Mouse (Mus musculus) cerebellum, postnatal 25 days (tissue): ENCODE results near the gene Mgmt.

Source experiments
- DNase-seq, 2 experiments: peaks; one replicate each; pipeline ENCODE4 v3.0.0; 2021; ENCODE audit warnings: mixed read lengths in 2 of 2

Gene Mgmt

DNA sequence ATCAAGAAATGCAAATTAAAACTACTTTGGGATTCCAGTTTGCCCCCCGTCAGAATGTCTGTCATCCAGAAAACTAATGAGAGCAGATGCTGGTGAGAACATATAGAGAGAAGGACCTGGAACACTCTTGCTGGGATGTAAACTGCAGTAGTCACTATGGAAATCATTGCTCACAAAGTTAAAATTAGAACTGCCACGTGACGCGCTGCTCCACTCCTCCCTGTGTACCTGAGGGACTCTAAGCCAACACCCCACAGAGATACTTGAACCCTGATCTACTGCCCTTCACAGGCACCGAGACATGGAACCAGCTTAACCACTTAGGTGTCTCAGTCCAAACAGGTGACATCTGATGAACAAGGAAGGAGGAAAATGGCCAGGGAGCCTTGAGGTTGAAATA is 171.0 kb downstream of the Mgmt start:
- no peak for DNase-seq

DNA sequence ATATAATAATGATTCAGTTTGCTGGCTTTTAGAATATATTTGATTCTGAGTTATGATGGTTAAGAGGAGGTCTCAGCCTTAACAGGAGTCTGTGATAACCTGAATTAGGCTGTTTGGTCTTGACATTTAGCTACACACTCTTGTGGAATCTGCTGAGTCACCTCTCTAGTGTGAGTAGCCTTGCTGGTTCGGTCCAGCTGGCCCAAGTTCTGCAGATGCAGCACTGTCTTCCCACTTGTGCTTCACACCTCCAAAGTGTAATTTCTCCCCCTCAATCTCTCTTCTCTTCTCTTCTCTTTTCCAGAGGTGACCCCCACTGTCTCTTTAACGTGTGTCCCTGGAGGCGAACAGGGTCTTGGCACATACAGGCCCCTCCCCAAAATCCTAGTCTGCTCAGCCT is 171.8 kb downstream of the Mgmt start:
- DNase-seq, result no peak

DNA sequence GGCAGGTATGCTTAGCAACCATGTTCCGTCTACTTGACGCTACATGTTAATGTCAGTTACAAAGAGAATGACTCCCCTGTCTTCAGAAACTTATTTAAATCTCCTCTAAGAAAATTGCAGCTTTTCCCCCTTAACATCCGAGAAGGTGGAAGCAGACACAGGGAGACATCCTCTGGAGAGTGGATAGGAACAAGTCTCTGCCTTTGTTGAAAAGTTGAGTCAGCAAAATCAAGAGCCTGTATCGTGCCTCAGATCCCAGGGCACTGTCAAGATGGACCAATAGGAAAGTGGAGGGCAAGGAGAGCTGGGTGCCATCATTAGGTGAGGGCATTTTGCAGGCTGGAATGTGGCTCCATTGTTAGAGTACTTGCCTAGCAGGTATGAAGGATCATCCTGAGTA is 172.6 kb downstream of the Mgmt start:
- no peak for DNase-seq

DNA sequence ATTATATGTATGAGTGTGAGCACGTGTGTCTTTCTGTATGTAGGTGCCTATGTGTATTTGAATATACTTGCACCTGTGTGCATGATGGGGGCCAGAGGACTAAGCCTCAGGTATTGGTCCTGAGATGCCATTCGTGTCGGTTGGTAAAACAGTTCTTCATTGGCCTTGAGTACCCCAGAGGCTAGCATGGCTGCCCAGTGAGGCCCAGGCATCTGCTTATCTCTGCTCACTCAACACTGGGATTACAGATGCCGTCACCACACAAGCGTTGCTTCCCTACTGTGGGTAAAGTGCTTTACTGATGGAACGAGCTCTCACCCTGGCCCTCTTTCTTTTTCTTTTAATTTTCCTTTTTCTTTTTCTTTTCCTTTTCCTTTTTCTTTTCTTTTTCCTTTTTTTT is 173.3 kb downstream of the Mgmt start:
- DNase-seq, result no peak

DNA sequence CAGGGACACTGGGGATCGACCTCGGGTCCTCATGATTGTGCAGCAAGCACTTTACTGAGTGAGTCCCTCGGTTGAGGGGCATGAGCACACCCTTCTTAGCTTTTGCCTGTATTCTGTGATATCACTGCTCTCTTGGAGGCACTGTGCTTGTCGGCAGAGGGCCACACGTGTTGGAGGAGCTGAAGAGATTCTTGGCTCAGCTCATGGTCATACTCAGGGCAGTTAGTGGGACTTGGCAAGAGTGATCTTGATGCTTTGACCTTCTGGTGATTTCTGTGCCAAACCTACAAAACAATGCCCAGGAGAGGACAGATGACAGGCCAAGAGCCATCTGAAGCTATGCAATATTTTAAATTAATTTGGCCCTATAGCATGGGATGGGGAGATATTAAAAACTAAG is 174.4 kb downstream of the Mgmt start:
- DNase-seq, result no peak

DNA sequence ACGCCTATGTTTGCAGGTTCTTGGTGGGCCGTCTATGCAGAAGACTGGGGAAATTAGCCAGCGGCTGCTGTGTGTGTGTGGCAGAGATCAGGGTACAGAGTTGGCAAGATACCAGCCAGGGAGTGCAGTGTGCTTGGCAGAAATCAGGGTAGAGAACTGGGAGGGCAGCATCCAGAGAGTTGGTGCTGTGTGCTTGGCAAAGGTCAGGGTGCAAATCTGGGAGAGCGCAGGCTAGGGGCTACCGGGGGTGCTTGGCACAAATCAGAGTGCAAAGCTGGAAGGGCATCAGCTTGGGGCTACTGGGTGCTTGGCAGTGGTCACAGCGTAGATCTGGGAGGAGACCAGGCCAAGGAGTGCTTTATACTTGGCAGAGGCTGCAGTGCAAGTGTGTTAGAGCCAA is 175.4 kb downstream of the Mgmt start:
- DNase-seq, result no peak

DNA sequence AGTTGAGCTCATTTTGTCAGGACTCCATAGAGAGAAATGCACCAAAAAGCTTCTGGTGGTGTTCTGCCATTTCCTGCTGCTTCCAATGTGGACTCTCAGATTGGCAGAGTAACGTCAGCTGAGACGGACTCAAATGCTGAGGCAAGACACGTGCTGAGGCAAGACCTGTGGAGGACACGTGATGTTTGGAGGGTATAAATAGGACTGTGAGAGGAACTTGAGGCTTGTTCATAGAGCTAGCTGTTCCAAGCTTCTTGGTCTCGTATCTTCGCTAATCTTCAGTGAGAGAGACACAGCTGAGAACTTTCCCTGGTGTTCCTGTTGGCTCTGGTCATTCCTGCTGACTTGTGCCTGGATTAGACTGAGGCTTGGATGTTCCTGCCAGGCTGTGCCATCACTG is 176.9 kb downstream of the Mgmt start:
- DNase-seq, result no peak

DNA sequence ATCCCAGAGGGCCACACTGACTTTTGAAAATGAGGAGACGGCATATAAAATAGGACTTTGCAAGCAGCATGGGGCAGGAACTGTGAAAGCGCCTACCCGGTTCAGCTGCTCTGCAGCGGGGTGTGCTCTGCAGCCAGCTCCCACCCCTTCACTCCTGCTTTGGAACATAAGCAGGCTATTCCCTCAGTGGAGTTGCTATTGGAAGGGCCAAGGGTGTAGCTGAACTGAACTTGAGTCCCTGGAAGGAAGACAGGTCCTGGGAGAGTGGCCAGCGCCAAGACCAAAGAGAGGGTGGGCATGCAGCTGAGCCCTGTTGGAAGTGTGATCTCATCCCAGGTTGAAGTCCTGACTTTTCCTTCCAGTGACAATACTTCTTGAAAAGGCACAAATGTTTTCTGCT is 179.5 kb downstream of the Mgmt start:
- DNase-seq, result no peak

DNA sequence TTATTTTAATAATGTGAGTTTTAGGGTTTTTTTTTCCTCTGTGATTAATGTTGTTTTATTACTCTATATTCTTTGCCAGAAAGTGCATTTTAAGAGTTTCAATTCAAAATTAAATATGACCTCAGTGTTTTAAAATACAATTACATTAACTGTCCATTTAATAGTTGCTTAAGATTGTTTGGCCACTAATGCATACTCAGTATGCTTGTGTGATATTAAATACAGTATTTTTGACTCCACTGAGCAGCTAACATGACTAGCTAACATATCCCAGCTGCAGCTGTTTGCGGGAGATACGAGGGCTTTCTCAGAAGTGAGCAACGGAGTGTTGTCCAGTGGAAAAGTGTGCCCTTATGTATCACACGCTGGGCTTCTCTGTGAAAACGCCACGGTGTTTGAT is 179.9 kb downstream of the Mgmt start:
- no peak for DNase-seq

DNA sequence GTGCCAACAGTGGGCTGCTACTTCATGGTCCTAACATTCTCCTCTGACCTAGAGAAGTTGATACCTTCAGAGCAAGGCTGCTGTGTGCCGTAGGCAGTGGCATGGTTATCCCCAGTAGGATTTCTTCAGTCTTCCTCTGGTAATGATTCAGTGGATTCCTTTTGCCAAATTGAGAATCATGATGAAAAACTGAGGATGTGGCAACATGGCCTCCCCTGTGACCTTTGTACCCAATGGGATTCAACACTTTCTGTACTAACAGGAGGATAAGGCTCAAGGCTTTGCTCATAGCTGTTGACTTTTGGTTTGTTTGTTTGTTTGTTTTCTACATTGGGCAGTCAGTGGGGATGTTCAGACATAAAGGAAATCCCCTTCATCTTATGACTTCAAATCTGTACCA is 180.9 kb downstream of the Mgmt start:
- DNase-seq, result no peak

DNA sequence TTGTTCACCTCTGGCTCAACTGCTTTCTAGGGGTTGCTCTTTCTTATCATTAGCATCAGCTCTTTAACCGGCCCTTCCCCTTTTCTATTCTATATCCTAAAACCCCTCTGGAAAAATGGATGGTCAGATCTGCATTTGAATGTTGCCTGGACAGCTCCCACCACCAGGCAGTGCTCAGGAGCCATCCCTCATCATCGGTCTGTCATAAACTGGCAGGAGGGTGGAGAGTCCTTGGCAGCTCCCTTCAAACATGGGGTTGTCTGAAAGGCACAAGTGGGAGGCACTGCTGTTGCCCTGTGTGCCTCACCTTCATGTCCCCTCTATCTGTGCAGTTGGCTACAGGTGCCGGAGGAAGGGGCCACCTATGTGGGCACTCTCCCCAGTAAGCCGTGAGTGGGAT is 185.8 kb downstream of the Mgmt start:
- DNase-seq, result no peak

DNA sequence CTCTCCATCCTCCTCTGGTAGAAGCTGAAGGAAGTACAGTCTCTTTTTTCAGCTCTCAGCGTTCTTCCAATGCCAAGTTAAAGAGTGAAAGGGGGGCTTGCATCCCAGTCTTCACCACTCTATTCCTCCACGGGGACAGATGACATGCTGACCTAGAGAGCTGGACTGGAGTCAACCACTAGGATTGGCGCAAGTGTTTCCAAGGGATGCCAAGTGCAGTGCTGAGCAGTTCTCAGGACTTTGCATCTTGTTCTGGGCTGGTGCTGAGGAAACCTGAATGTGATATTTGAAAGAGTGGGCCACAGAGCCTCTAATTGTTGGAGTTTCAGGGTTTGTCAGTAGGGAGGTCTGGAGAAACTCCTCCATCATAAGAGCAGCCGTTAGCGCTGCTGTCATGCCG is 187.8 kb downstream of the Mgmt start:
- DNase-seq, result no peak

DNA sequence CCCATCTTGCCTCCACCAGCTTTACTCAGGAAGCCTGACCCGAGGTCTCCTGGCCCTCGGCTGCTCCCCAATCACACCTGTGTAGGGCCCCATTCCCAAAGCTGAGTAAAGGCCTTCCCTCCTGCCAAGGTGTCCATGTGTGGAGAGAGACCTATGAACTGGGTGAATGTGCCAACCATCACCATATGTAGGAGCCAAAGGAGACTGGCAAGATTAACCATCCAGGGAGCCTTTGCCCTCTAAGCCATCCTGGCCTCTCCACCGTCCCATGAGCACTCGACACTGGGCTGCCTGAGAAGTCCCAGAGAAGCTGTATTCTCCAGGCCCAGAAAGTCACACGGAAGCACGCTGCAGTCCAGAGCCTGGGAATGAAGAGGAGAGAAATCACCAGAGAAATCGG is 190.2 kb downstream of the Mgmt start:
- DNase-seq, result no peak

DNA sequence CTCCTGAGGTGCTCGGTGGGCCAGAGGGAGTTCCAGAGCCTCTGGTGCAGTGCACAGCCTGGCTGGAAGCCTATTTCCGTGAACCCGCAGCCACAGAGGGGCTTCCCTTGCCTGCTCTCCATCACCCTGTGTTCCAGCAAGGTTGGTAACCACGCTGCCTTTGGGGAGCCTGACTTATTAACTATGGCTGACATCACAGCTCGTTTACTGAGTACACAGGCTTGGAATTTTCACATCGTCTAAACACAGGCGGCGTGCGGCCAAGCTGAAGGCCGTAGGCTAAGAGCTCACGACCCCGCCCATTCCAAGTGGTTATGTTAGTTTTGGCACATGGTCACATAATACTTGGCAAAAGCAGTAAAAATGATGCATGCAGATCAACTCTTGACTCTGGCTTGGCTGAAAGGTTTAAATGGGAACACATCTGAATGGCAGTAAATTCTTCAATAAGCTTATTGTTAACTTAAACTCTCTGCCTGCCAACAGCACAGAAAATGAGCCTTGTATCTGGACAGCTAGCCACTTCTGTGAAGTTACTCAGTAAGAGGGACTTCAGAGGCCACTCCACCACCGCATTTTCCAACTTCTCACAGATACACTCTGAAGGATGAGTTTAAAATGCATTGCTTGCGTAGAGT is 191.7 kb downstream of the Mgmt start:
- no peak for DNase-seq

DNA sequence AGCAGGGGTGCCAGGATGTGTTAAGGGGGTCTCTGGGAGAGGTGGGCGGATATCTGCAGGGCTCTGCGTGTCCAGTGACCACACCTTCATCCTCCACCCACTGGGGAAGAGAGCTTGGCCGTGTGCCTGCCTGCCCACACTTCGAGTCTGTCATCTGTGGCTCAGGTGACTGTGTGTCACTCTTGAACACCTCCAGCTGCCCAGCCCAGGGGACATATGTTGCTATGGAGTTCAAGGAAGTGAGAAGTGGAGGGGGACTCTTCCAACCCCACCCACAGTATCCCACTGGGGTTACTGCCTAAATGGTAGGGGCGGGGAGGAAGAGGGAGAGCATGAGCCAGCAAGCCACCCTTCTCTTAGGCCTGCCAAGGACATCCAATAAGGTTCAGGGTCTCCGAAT is 192.7 kb downstream of the Mgmt start:
- no peak for DNase-seq

DNA sequence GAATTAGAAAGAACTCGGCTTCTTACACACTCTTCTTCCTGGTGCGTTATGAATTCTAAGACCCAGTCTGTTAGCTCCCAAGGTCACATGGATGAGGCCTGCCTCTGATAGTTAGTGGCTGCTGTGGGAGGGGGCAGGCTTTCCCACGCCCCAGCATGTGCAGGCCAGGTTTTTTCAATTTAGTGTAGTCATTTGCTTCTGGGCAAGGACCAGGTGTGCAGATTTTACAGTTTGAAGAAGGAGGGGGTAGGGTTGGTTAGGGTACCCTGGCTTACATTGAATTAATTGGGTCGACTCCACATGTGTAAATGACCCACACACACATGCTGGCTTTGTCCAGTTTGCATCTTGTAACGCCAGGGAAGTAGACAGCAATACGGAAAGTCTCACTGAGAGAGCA is 193.7 kb downstream of the Mgmt start:
- DNase-seq, result no peak

DNA sequence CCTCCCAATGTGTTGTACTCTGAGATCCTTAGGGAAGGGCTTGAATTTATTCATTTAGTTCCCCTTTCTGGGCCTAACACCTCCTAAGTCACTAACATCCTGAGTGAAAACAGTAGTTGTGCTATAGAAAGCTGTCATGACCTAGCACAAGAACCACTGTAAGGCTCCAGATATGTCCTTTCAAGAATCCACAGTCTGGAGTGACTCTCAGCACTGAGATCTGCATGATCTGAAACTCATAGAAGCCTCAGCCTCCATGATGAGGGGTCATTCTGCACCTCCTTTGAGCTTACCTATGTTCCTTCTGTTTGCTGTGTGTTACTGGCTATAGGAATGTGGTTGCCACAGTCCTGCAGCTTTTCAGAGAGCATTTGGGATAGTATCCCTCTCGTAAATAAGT is 200.1 kb downstream of the Mgmt start:
- no peak for DNase-seq

DNA sequence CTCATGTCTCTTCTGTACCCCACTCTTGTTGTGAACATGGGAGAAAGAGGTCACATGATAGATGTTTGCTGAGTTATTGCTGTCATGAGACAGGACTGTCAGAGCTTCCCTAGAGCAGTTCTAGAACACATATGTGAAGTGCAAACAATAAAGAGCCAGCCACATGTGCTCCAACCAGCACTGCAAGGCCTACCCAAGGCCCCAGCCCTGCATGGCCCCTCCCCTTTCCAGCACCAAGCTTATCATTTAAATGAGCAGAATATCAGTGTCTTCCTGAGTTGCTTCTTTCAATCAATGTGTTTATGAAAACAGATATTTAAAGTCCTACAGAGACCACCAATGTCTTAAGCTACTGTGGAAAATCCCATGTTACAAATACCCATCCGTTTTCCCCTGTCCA is 201.3 kb downstream of the Mgmt start:
- DNase-seq, result no peak

DNA sequence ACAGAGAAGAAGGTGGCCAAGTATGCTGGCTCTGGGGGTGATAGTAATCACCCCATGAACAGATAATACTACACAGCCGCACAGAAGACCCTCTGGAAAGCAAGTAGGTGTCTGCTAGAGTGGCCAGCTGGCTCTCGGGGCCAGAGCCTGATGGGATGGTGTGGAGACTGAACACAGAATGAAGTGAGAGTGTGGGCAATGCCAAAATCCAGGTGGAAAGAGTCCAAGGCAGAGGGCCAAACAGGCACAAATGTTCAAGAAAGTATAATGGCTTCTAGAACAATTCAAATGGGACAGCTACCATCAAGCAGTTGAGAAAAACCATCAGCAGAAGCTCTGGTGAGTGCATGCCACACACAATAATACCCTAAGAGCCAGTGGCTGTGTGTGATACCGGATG is 205.4 kb downstream of the Mgmt start:
- DNase-seq, result peak; percentile 18 to 46

DNA sequence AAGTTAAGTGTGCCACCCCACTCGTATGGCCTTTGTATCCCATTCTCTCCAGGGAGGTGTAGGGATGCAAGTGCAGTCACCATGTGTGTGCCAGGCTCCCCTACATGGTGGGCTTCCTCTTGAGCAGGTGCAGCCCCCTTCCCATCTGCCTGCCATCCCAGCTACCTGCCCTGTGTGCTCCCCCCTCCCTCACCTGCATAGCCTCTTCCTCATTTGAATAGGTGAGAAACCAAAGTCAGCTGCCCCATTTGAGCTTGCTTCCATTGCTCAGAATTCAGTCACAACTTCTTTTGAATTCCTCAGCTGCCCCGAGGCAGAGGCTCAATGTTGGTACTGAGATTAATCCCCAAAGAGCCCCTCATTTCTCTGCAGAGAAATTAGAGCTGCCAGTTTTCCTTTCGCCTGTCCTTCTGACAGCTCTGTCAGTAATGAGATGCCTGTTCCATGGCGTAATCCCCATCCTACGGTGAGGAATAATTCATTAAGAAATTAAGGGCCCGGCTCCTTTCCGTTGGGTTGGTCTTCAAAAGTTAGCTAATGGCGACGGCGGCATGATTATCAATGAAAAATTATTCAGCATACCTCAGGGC is 208.3 kb downstream of the Mgmt start:
- no peak for DNase-seq

DNA sequence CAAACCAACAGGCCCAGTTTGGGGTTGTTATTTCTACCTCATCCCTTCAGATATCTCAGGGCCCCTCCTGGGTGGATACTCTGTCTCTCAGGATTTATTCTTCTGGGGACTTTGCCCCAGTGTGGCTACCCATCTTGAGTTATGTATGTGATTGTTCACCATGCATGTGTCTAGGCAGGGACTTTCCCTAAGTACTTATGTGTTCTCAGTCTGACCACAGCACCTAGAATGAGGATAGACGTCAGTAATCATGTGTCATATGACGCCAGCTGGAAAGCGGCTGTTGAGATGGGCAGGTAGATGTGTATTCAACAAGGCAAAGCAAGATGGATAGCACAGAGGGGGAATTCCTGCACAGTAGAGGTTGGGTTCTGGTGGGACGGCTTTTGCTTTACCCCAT is 217.7 kb downstream of the Mgmt start:
- no peak for DNase-seq

DNA sequence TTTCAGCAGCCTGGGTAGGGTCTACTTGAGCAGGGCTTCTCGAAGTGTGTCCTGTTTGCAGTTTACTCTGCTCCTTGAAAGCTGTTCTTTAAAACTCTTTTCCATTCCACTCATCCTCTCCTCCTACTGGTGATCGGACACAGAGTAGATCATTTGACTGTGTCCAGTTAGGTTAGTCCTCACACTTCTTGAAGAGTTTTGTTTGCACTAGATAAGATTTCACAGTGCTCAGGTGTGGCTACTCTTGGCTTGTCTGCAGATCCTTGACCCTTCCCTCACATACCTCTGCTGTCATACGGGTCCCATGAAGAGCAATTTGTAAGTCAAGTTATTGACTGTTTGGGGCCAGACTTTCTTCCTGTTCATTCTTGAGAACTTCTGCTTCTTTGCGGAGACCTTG is 221.8 kb downstream of the Mgmt start:
- DNase-seq, result no peak

DNA sequence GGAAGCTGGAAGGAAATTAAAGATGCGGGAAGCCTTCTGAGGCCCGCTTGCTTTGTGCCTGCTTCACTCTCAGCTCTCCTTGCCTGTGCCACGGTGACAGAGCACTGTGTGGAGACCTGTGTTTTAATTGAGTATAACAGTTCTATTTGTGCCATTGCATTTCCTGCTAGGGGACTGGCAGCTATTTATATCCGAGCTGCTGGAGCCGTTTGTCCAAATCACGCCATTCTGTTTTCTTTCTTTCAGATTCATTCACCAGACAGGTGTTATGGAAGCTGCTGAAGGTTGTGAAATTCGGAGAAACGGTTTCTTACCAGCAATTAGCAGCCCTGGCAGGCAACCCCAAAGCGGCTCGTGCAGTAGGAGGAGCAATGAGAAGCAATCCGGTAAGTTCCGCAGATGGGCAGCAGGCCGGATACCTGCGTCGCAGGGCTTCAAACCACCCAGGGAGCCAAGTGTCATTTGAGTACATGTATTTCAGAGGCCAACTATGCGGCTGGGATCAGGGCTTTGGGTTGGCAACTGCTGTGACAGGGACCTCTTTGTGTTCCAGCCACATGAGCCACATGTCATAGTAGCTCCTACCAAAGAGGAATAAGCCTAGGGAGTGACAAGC is 226.9 kb downstream of the Mgmt start:
- peak; percentile 57 to 60 for DNase-seq

DNA sequence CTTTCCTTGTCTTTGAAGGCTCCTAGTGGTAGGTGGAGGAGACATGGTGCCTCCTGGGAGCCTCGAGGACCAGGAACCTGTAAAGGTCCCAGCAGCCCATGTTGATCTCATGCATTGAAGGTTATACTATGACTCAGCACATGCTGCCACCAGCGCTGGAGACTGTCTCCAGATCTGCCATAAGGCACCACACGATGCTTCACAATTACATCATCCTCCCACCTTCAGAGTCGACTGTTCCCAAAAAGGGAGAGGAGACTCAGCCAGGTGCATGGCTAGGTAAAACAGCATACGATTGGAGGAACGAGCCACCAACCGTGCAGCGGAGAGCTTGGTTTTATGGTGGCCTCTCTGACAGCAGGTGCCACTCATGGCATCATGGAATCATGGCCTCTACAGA is 234.3 kb downstream of the Mgmt start:
- no peak for DNase-seq

DNA sequence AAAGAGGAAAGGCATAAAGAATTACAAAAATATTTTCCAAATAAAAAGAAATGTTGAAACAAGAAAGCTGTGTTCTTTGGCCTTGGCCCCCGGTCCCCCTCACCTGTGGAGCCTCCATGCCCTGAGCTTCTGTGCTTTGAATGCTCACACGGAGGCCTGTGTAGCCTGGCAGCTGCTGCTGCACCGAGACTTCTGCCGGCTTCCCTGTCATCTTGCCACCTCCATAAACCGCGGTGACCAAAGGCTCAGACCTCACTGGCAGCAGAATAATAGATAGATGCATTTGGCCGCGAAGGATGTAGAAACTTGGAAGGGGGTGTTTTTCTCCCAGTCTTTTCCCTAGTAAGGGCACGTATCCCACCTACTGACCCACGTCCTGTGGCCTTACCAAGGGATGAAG is 235.8 kb downstream of the Mgmt start:
- no peak for DNase-seq
